Mouse (Mus musculus) embryonic facial prominence, embryonic 10.5 days (tissue): ENCODE results near the gene Trpc6. TPM values are rescaled to one million over a fixed set of nuclear protein-coding genes. Genes with fewer than 3 reads are reported as not detected.

ENCODE experiments used
- DNase-seq: peaks from one replicate; pipeline ENCODE4 v3.0.0-alpha.2; 2017; ENCODE audit warnings: low spot score
- H3K27ac ChIP-seq: fragments of 300-500 bp; sonication (generic); replicated peaks from 2 replicates; pipeline ENCODE4 v1.5.1; 2016; ENCODE audit warnings: mild to moderate bottlenecking
- H3K27me3 ChIP-seq: fragments of 300-500 bp; sonication (generic); replicated peaks from 2 replicates; pipeline ENCODE4 v1.6.1; 2016; ENCODE audit warnings: low read depth, mild to moderate bottlenecking; ENCODE audit not compliant: poor library complexity, severe bottlenecking
- H3K36me3 ChIP-seq: fragments of 300-500 bp; sonication (generic); replicated peaks from 2 replicates; pipeline ENCODE4 v1.6.1; 2016; ENCODE audit warnings: mild to moderate bottlenecking, moderate library complexity
- H3K4me1 ChIP-seq: fragments of 300-500 bp; sonication (generic); 2 replicates; pipeline ENCODE4 v1.6.1; 2016
- H3K4me3 ChIP-seq: fragments of 300-500 bp; sonication (generic); 2 replicates; pipeline ENCODE4 v1.5.1; 2016; ENCODE audit warnings: mild to moderate bottlenecking, moderate library complexity
- H3K9me3 ChIP-seq: fragments of 300-500 bp; sonication (generic); 2 replicates; pipeline ENCODE4 v1.6.1; 2016; ENCODE audit warnings: mild to moderate bottlenecking
- WGBS: fragments of 180-500 bp; shearing (Covaris S2); methylation state at CpG from one replicate; pipeline ENCODE4 v1.1.7; 2016; 5-methylcytosine and 5-hydroxymethylcytosine counted together
- polyA plus RNA-seq: library from polyadenylated mRNA; unstranded; fragments of >200 nt; fragmentation: Nextera tagmentation; extraction: Ambion mirVana; gene quantifications from 2 replicates; pipeline ENCODE4 v1.2.1, GENCODE M21; 2016

The Trpc6 gene
- polyA plus RNA-seq, result 1.5 and 1.6 TPM in 2 replicates

- H3K27me3 ChIP-seq, result peaks cover 31% of the 10 kb centered on the region
- H3K9me3 ChIP-seq, result no peaks in the 10 kb centered on the region
- H3K4me1 ChIP-seq, result peaks cover 12% of the 10 kb centered on the region
- peak within 1 kb of the TSS; percentile 69 for H3K27ac ChIP-seq
- under 1% methylated on average over 44 of the region's 44 CpGs for WGBS
- peak within 1 kb of the TSS; percentile 68 for H3K4me3 ChIP-seq
- H3K36me3 ChIP-seq, result no peaks in the 10 kb centered on the region
- peak; percentile 72 for DNase-seq
These were observed at the start of gene Trpc6 for GRCm38 (mm10) chr9:8544041-8544794. Gene Trpc6 (plus strand): TSS chr9:8544142.

- no peaks in the 10 kb centered on the region for H3K36me3 ChIP-seq
- H3K4me3 ChIP-seq, result no peak overlapping the region
- H3K9me3 ChIP-seq, result no peaks in the 10 kb centered on the region
- no peaks in the 10 kb centered on the region for H3K4me1 ChIP-seq
- no peaks in the 10 kb centered on the region for H3K27me3 ChIP-seq
- no peak overlapping the region for H3K27ac ChIP-seq
- no peak for DNase-seq
These were observed 23.0 kb upstream of the Trpc6 start for GRCm38 (mm10) chr9:8520911-8521310.

GRCm38 (mm10) chr9:8533670-8534069, 10.3 kb upstream of the Trpc6 start:
- no peak for DNase-seq
- Histone ChIP-seq H3K4me3 (no peak overlapping the region), H3K9me3 (no peaks in the 10 kb centered on the region), H3K27ac (no peak overlapping the region), H3K27me3 (no peaks in the 10 kb centered on the region), H3K4me1 (no peaks in the 10 kb centered on the region), H3K36me3 (no peaks in the 10 kb centered on the region)
- WGBS, result 98% methylated on average over 1 of the region's 1 CpGs

GRCm38 (mm10) chr9:8545236-8545635, 1.3 kb downstream of the Trpc6 start:
- H3K9me3 ChIP-seq, result no peaks in the 10 kb centered on the region
- peaks cover 31% of the 10 kb centered on the region for H3K27me3 ChIP-seq
- H3K4me1 ChIP-seq, result peaks cover 12% of the 10 kb centered on the region
- DNase-seq, result no peak
- H3K4me3 ChIP-seq, result no peak overlapping the region
- no peaks in the 10 kb centered on the region for H3K36me3 ChIP-seq
- WGBS, result 71% methylated on average over 2 of the region's 2 CpGs
- H3K27ac ChIP-seq, result no peak overlapping the region

- DNase-seq, result no peak
- no peaks in the 10 kb centered on the region for H3K9me3 ChIP-seq
- 69% methylated on average over 1 of the region's 1 CpGs for WGBS
These were observed 14.6 kb downstream of the Trpc6 start for GRCm38 (mm10) chr9:8558574-8558973.

GRCm38 (mm10) chr9:8592618-8593017, 48.7 kb downstream of the Trpc6 start:
- H3K36me3 ChIP-seq, result no peaks in the 10 kb centered on the region
- 46% methylated on average over 6 of the region's 6 CpGs for WGBS
- no peaks in the 10 kb centered on the region for H3K27me3 ChIP-seq
- DNase-seq, result peak; percentile 16
- no peak overlapping the region for H3K4me3 ChIP-seq
- H3K27ac ChIP-seq, result no peak overlapping the region
- H3K9me3 ChIP-seq, result no peaks in the 10 kb centered on the region
- H3K4me1 ChIP-seq, result no peaks in the 10 kb centered on the region

More at GRCm38 (mm10) chr9:8558574-8558973, 14.6 kb downstream of the Trpc6 start:
- Histone ChIP-seq H3K4me1 (no peaks in the 10 kb centered on the region), H3K36me3 (no peaks in the 10 kb centered on the region), H3K4me3 (no peak overlapping the region), H3K27me3 (no peaks in the 10 kb centered on the region), H3K27ac (no peak overlapping the region)

GRCm38 (mm10) chr9:8597089-8597488, 53.1 kb downstream of the Trpc6 start:
- Histone ChIP-seq H3K27me3 (no peaks in the 10 kb centered on the region), H3K9me3 (no peaks in the 10 kb centered on the region), H3K36me3 (no peaks in the 10 kb centered on the region), H3K4me3 (no peak overlapping the region), H3K4me1 (no peaks in the 10 kb centered on the region), H3K27ac (no peak overlapping the region)
- 35% methylated on average over 1 of the region's 1 CpGs for WGBS
- no peak for DNase-seq

GRCm38 (mm10) chr9:8606816-8607491, 63.0 kb downstream of the Trpc6 start:
- no peak for DNase-seq
- no peaks in the 10 kb centered on the region for H3K4me1 ChIP-seq
- no peaks in the 10 kb centered on the region for H3K9me3 ChIP-seq
- H3K4me3 ChIP-seq, result no peak overlapping the region
- H3K36me3 ChIP-seq, result no peaks in the 10 kb centered on the region
- no peak overlapping the region for H3K27ac ChIP-seq
- H3K27me3 ChIP-seq, result no peaks in the 10 kb centered on the region

- Histone ChIP-seq H3K36me3 (no peaks in the 10 kb centered on the region), H3K27me3 (no peaks in the 10 kb centered on the region), H3K4me3 (no peak overlapping the region), H3K4me1 (no peaks in the 10 kb centered on the region), H3K9me3 (no peaks in the 10 kb centered on the region), H3K27ac (no peak overlapping the region)
- 56% methylated on average over 2 of the region's 2 CpGs for WGBS
- DNase-seq, result no peak
These were observed 90.4 kb downstream of the Trpc6 start for GRCm38 (mm10) chr9:8634344-8634743.

GRCm38 (mm10) chr9:8643453-8643852, 99.5 kb downstream of the Trpc6 start:
- H3K9me3 ChIP-seq, result no peaks in the 10 kb centered on the region
- no peak for DNase-seq
- H3K36me3 ChIP-seq, result no peaks in the 10 kb centered on the region
- no peak overlapping the region for H3K4me3 ChIP-seq
- H3K27ac ChIP-seq, result no peak overlapping the region
- H3K27me3 ChIP-seq, result no peaks in the 10 kb centered on the region
- H3K4me1 ChIP-seq, result no peaks in the 10 kb centered on the region
- WGBS, result 82% methylated on average over 5 of the region's 5 CpGs

GRCm38 (mm10) chr9:8655347-8655746, 111.4 kb downstream of the Trpc6 start:
- H3K36me3 ChIP-seq, result no peaks in the 10 kb centered on the region
- no peaks in the 10 kb centered on the region for H3K4me1 ChIP-seq
- no peak overlapping the region for H3K4me3 ChIP-seq
- 0 out of 2 replicates have a peak, but pooled peaks cover under 1% of the 10 kb centered on the region for H3K9me3 ChIP-seq
- no peak for DNase-seq
- H3K27ac ChIP-seq, result no peak overlapping the region
- H3K27me3 ChIP-seq, result no peaks in the 10 kb centered on the region

GRCm38 (mm10) chr9:8672944-8673343, 129.0 kb downstream of the Trpc6 start:
- H3K27ac ChIP-seq, result no peak overlapping the region
- H3K9me3 ChIP-seq, result no peaks in the 10 kb centered on the region
- no peaks in the 10 kb centered on the region for H3K36me3 ChIP-seq
- no peaks in the 10 kb centered on the region for H3K4me1 ChIP-seq
- WGBS, result 51% methylated on average over 1 of the region's 1 CpGs
- no peak for DNase-seq
- no peaks in the 10 kb centered on the region for H3K27me3 ChIP-seq
- H3K4me3 ChIP-seq, result no peak overlapping the region

GRCm38 (mm10) chr9:8676607-8677006, 132.7 kb downstream of the Trpc6 start:
- Histone ChIP-seq H3K4me1 (no peaks in the 10 kb centered on the region), H3K4me3 (no peak overlapping the region), H3K36me3 (no peaks in the 10 kb centered on the region), H3K27me3 (no peaks in the 10 kb centered on the region), H3K9me3 (no peaks in the 10 kb centered on the region), H3K27ac (no peak overlapping the region)
- DNase-seq, result no peak
- WGBS, result 70% methylated on average over 1 of the region's 1 CpGs
